Mouse (Mus musculus) testis, adult 2 months (tissue): ENCODE data around the gene Capn6. TPM values are rescaled to one million over a fixed set of nuclear protein-coding genes. Genes with fewer than 3 reads are reported as not detected.

Experiments
- H3K27ac ChIP-seq: fragments of 200-500 bp; 2 replicates; pipeline ENCODE4 v1.5.1; 2012; ENCODE audit warnings: low read depth, low read length; ENCODE audit not compliant: control insufficient read depth, insufficient read depth
- H3K27me3 ChIP-seq: fragments of 200-500 bp; 2 replicates; pipeline ENCODE4 v1.6.1; 2012; ENCODE audit warnings: mild to moderate bottlenecking, low read length, moderate library complexity; ENCODE audit not compliant: control insufficient read depth, insufficient read depth
- H3K36me3 ChIP-seq: fragments of 200-500 bp; 2 replicates; pipeline ENCODE4 v1.6.1; 2012; ENCODE audit warnings: mild to moderate bottlenecking, low read length; ENCODE audit not compliant: control insufficient read depth, insufficient read depth
- H3K4me1 ChIP-seq: fragments of 200-500 bp; 2 replicates; pipeline ENCODE4 v1.6.1; 2012; ENCODE audit warnings: low read length; ENCODE audit not compliant: control insufficient read depth, insufficient read depth
- H3K4me3 ChIP-seq: fragments of 200-500 bp; 2 replicates; pipeline ENCODE4 v1.5.1; 2012; ENCODE audit warnings: low read depth, mild to moderate bottlenecking, low read length, moderate library complexity, mixed read lengths; ENCODE audit not compliant: control insufficient read depth
- CTCF ChIP-seq: fragments of 200-500 bp; IDR thresholded peaks from 2 replicates; pipeline ENCODE4 v1.5.1; 2012; ENCODE audit warnings: low read depth, mild to moderate bottlenecking, inconsistent platforms, low read length, moderate library complexity; ENCODE audit not compliant: control insufficient read depth, insufficient read depth, insufficient replicate concordance
- POLR2A ChIP-seq: fragments of 200-500 bp; IDR thresholded peaks from 2 replicates; pipeline ENCODE4 v1.6.1; 2012; ENCODE audit warnings: low read depth, mild to moderate bottlenecking, inconsistent platforms, low read length, moderate library complexity; ENCODE audit not compliant: control insufficient read depth
- polyA plus RNA-seq: library from polyadenylated mRNA; depleted of rRNA; stranded (reverse); fragments of >200 nt; gene quantifications from 2 replicates; pipeline ENCODE4 v1.2.3, GENCODE M21; 2012; rRNA removed

Capn6 gene
- polyA plus RNA-seq, 1 experiment, result 7.1 TPM

DNA sequence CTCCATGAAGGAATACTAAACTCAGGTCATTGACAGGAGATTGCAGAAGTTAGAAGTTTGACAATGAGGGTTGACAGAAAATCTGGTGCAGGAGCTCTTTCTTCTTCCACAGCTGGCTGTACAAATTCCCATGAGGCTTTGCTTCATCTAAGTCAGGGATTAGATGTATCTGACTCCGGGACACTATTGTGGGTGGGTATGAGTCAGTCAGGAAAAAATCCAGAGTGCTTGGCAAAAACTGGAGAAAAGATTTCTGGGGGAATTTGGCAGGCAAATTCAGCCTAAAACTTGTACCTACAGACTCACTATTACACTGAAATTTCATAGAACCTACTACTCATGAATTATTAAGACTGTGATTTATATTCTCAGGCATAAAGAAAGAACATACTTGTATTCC lies 11.3 kb downstream of the Capn6 start:
- no peaks in the 10 kb centered on the region for H3K36me3 ChIP-seq
- H3K27ac ChIP-seq, result no peak overlapping the region
- H3K4me3 ChIP-seq, result no peak overlapping the region
- TF ChIP-seq POLR2A, result no peak
- TF ChIP-seq CTCF, result no peak
- H3K4me1 ChIP-seq, result no peaks in the 10 kb centered on the region
- H3K27me3 ChIP-seq, result no peaks in the 10 kb centered on the region

DNA sequence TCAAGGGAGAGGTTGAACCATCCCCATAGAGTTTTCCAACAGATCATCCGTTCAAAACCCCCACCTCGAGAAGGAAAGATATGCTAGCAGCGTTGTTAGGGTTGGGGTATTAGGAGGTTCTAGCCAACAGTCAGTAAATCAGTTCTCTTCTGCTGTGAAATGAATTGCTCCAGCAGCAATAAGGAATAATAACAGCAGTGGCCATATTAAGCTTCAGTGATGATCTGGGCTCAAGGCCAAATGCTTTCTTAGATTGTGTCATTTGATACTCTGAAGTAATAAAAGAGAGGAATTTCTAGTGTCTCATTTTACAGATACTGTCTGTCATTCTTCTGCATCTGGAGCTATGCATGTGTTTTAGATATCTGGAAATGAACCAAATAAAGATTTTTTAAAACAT lies 64.7 kb downstream of the Capn6 start:
- TF ChIP-seq CTCF (no peak), POLR2A (no peak)
- Histone ChIP-seq H3K27me3 (no peaks in the 10 kb centered on the region), H3K36me3 (no peaks in the 10 kb centered on the region), H3K4me3 (no peak overlapping the region), H3K27ac (no peak overlapping the region), H3K4me1 (no peaks in the 10 kb centered on the region)

Other genes with a start within 250 kb of the Capn6 start
- 0.02 TPM in 2 replicates for gene Dcx, start 105.9 kb upstream of the Capn6 start, polyA plus RNA-seq